Mouse (Mus musculus): Measurements from ENCODE around the gene Tedc1. TPM values are rescaled to one million over a fixed set of nuclear protein-coding genes. Genes with fewer than 3 reads are reported as not detected.

The Tedc1 gene
- polyA plus RNA-seq, 1 experiment, result 2.0 TPM

DNA sequence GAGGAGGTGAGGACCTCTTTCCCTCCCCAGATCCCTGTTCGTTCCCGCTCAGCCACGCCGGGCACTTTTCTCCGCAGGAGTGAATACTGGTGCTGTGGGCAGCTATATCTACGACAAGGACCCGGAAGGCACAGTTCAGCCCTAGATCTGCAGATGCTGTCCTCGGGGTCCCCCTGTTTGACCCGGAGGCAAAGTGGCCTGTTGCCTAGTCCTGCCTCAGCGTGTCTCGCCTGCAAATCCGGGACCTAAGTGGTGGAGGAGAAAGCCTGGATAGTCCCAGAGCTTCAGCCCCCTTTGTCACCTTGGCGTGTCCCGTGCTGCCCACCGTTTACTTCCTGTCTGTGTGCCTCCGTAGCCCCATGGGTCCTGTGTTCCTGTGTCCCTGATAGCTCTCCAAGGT, 11.3 kb upstream of the Tedc1 start:
- TF ChIP-seq CTCF (IDR thresholded peaks at IDR 0.05; ENCODE audit: extremely low read depth, insufficient read depth, low read length) (no peak), POLR2A (IDR thresholded peaks at IDR 0.05; ENCODE audit: extremely low read depth, insufficient read depth, low read length) (no peak)
- Histone ChIP-seq H3K4me1 (ENCODE audit: control insufficient read depth, insufficient read depth, low read length) (peaks cover 1% of the 10 kb centered on the region; the same call in 1 of the 2 replicates), H3K27ac (ENCODE audit: insufficient read depth, low read length) (no peak overlapping the region), H3K4me3 (ENCODE audit: insufficient read depth, low read length) (no peak overlapping the region)

DNA sequence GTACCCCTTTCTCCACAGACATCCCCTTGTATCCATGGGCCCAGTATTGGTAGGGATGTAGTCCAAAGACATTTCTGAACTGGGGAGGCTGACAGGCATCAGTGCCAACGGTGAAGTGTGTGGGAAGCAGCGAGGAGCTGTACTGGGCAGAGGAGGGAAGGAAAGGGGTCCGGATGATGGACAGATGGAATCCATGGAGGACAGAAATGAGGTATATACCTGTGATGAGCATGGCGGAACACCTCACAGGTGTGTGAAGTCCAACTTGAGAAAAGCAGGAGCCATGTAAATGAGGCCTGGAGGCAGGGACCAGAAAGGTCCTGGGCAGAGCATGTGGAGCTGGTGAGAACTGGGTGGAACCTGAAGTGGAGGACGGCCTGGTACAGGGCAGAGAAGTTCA, 10.6 kb upstream of the Tedc1 start:
- H3K27ac ChIP-seq (ENCODE audit: insufficient read depth, low read length), result no peak overlapping the region
- TF ChIP-seq CTCF (IDR thresholded peaks at IDR 0.05; ENCODE audit: extremely low read depth, insufficient read depth, low read length), result no peak
- TF ChIP-seq POLR2A (IDR thresholded peaks at IDR 0.05; ENCODE audit: extremely low read depth, insufficient read depth, low read length), result no peak
- H3K4me3 ChIP-seq (ENCODE audit: insufficient read depth, low read length), result no peak overlapping the region
- H3K4me1 ChIP-seq (ENCODE audit: control insufficient read depth, insufficient read depth, low read length), result peaks cover 1% of the 10 kb centered on the region; the same call in 1 of the 2 replicates

DNA sequence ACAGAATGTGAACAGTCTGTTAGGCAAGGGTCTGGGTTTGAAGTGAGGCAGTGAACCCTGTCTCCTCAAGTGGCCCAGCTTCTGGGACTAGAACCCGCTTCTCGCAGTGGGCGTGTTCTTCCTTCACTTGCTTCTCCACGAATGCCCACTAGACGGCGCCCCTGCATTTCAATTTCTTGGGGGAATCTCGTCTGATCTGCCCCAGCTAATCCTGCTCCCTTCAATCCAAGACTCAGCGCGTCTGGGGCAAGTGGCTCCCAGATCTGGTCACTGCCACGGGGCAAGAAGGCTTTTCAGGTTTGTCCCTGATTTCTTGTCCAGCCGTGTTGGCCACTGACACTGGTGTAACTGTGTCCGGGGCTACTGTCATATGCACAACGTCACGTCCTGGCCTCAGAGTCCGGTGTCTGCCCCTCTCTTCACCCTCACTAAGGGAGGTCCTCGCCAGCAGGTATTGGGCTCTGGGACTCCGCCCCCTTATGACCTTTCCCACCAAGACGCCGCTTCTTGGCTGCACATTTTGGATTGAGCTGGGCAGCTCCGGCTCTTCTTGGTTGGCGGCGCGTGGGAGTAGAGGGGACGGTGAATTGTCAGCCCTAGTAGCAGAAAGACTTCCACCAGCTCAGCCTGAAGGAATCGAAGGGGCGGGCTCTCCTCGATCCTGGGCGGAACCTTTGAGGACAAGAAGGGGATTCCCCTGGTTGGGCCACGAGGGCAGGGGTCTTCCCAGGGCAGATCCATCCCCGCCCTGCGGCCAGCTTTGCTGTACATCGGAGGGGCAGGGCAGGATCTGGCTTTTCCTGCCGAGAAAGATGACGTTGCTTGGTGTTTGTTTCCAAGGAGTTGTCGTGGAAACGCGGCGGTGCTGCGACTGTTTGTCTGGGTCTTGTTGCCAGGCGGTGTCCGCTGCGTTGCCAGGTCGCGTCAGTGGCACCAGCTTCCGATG, 9.8 kb upstream of the Tedc1 start, which contains the start of gene Crip1:
Gene Crip1 (plus strand): TSS at position 205 of the 946 bp plus-strand sequence.
- 0 out of 2 replicates have a peak within 1 kb of the TSS, but pooled peaks have one; percentile 4 for H3K4me3 ChIP-seq (ENCODE audit: insufficient read depth, low read length)
- H3K4me1 ChIP-seq (ENCODE audit: control insufficient read depth, insufficient read depth, low read length), result peaks cover 1% of the 10 kb centered on the region; the same call in 1 of the 2 replicates
- TF ChIP-seq CTCF (IDR thresholded peaks at IDR 0.05; ENCODE audit: extremely low read depth, insufficient read depth, low read length) (peak; percentile 77), POLR2A (IDR thresholded peaks at IDR 0.05; ENCODE audit: extremely low read depth, insufficient read depth, low read length) (no peak; the same call in 1 of the 2 replicates)
- peak within 1 kb of the TSS; percentile 25; the same call in 1 of the 2 replicates for H3K27ac ChIP-seq (ENCODE audit: insufficient read depth, low read length)

DNA sequence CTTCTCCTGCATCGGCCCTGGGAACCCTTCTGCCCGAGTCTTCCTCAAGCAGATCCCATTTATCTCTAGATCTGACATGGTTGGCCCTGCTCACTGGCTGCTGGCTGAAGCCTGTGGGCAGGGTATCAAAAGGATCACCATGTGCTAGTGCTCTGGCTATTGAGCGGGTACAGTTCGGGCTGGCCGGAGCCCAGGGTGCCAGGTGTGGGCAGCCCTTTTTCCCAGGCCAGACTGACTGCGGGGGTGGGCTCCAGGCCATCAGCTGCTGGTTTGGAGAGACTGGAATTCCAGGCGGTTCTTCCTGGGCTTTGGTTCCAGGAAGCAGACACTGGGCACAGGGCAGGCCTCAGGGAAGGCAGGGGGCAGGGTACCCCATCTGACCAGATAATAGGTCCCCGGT, 8.7 kb upstream of the Tedc1 start:
- Histone ChIP-seq H3K4me3 (ENCODE audit: insufficient read depth, low read length) (no peak overlapping the region), H3K27ac (ENCODE audit: insufficient read depth, low read length) (no peak overlapping the region), H3K4me1 (ENCODE audit: control insufficient read depth, insufficient read depth, low read length) (peaks cover 1% of the 10 kb centered on the region; the same call in 1 of the 2 replicates)
- TF ChIP-seq CTCF (IDR thresholded peaks at IDR 0.05; ENCODE audit: extremely low read depth, insufficient read depth, low read length) (no peak), POLR2A (IDR thresholded peaks at IDR 0.05; ENCODE audit: extremely low read depth, insufficient read depth, low read length) (no peak)

DNA sequence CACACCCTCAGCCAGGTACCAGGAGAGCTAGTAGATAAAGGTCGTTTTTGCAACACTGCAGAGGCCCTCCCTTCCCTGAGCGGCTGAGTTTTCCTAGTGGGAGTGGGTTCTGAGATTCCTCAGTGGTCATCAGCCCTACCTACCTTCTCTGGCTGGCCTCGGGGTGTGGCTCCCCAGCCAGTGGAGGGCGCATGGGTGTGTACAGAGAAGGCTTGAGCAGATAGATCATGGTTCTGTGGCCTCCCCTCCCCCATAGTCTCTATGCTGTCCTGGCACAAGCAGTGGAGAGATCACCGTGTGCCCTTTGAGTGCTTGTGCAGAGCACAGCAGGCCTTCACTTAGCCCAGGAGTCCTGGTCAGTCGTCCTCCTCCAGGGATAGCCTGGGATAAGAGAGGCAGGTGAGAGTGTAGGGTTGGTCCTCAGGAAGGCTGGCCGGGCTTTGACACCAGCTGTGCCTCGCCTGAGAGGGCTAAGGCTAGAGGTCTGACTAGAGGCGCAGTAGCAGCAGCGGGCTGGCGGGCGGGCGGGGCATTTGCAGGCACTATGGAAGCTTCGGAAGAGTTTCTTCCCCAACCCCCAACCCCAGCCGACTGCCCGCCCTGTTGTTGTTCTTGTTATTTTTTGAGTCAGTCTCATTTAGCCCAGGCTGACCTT, 7.7 kb upstream of the Tedc1 start:
- Histone ChIP-seq H3K4me3 (ENCODE audit: insufficient read depth, low read length) (no peak overlapping the region), H3K4me1 (ENCODE audit: control insufficient read depth, insufficient read depth, low read length) (peaks cover 1% of the 10 kb centered on the region; the same call in 1 of the 2 replicates), H3K27ac (ENCODE audit: insufficient read depth, low read length) (no peak overlapping the region)
- TF ChIP-seq CTCF (IDR thresholded peaks at IDR 0.05; ENCODE audit: extremely low read depth, insufficient read depth, low read length) (no peak), POLR2A (IDR thresholded peaks at IDR 0.05; ENCODE audit: extremely low read depth, insufficient read depth, low read length) (no peak)

DNA sequence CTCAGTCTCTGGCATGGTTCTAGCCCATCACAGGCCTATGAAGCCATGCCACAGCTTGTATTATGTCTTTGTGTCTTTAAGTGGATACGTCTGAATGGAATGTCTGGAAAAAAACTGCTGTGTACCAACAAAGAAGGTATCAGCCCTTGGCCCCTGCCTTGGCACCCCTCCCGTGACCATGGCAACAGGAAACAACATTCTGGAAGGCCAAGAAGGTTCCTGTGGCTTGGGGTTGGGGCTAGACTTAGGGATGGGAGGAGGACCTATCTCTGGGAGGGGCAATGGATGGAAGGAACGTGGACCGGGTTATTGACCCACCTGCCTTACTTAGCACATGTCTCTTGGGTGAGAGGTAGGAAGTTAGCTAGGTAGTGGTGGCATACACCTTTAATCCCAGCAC, 6.9 kb upstream of the Tedc1 start:
- no peak overlapping the region for H3K4me3 ChIP-seq (ENCODE audit: insufficient read depth, low read length)
- TF ChIP-seq POLR2A (IDR thresholded peaks at IDR 0.05; ENCODE audit: extremely low read depth, insufficient read depth, low read length) (no peak), CTCF (IDR thresholded peaks at IDR 0.05; ENCODE audit: extremely low read depth, insufficient read depth, low read length) (no peak)
- peaks cover 1% of the 10 kb centered on the region; the same call in 1 of the 2 replicates for H3K4me1 ChIP-seq (ENCODE audit: control insufficient read depth, insufficient read depth, low read length)
- no peak overlapping the region for H3K27ac ChIP-seq (ENCODE audit: insufficient read depth, low read length)

DNA sequence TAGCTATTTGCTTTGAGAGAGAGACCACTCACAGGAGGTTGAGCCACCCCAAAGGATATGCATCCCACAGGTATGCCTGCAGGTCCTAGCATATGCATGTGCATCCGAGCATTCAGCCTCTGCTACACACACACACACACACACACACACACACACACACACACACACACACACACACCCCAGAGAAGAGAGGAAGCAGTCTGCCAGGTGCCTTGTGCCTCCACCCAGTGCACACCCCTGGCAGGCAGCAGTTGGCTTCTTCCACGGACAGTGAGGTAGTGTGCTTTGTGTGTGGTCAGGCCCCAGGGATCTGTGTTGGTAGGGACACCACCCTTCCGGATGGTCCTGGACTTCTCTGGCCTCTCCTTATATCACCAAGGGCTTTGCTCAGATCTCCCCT, 6.3 kb upstream of the Tedc1 start:
- Histone ChIP-seq H3K4me3 (ENCODE audit: insufficient read depth, low read length) (no peak overlapping the region), H3K27ac (ENCODE audit: insufficient read depth, low read length) (no peak overlapping the region), H3K4me1 (ENCODE audit: control insufficient read depth, insufficient read depth, low read length) (peaks cover 1% of the 10 kb centered on the region; the same call in 1 of the 2 replicates)
- TF ChIP-seq CTCF (IDR thresholded peaks at IDR 0.05; ENCODE audit: extremely low read depth, insufficient read depth, low read length), result no peak
- TF ChIP-seq POLR2A (IDR thresholded peaks at IDR 0.05; ENCODE audit: extremely low read depth, insufficient read depth, low read length), result no peak

DNA sequence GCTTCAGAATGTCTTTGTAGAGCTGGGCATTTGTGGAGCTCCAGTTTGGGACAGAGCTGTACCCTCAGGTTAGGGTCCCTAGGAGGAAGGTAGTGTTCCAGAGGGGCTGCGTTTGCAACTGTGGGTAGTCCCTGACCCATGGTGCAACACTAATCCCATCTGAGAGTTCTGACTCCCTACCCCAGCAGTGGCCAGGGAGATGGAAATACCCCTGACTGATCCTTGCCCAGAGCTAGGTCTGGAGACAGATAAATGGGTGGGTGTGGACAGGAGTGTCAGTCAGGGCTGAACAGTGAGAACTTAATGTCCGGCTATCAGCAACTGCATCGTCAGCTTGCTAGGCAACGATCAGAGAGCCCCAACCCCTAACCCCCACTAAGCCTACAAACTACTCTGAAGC, 5.6 kb upstream of the Tedc1 start:
- peaks cover 1% of the 10 kb centered on the region; the same call in 1 of the 2 replicates for H3K4me1 ChIP-seq (ENCODE audit: control insufficient read depth, insufficient read depth, low read length)
- no peak overlapping the region for H3K4me3 ChIP-seq (ENCODE audit: insufficient read depth, low read length)
- H3K27ac ChIP-seq (ENCODE audit: insufficient read depth, low read length), result no peak overlapping the region
- TF ChIP-seq CTCF (IDR thresholded peaks at IDR 0.05; ENCODE audit: extremely low read depth, insufficient read depth, low read length) (no peak), POLR2A (IDR thresholded peaks at IDR 0.05; ENCODE audit: extremely low read depth, insufficient read depth, low read length) (no peak)

DNA sequence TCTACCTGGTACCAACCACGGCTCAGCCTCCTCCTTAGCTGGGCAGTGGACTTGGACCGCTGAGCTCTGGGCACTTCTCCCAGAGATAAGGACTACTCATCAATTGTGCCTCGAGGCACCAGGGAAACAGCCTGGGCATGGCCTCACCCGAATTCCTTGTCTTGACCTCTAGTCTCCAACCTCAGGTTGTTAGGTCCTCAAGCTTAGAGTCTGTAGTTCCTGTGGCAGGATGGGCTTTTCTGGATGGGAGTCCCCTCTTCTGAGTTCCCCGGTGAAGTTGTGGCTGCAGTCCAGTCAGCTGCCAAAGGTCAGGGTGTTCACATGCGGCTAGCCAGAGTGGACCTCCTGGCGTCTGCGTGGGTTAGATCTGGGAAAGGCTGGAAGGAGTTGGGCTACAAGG, 5.2 kb upstream of the Tedc1 start:
- Histone ChIP-seq H3K4me1 (ENCODE audit: control insufficient read depth, insufficient read depth, low read length) (peaks cover 1% of the 10 kb centered on the region; the same call in 1 of the 2 replicates), H3K27ac (ENCODE audit: insufficient read depth, low read length) (no peak overlapping the region), H3K4me3 (ENCODE audit: insufficient read depth, low read length) (no peak overlapping the region)
- no peak for TF ChIP-seq POLR2A (IDR thresholded peaks at IDR 0.05; ENCODE audit: extremely low read depth, insufficient read depth, low read length)
- no peak for TF ChIP-seq CTCF (IDR thresholded peaks at IDR 0.05; ENCODE audit: extremely low read depth, insufficient read depth, low read length)

Data from cortical plate, adult 2 months (tissue).